Mouse (Mus musculus) cerebellum, adult 2 months (tissue): ENCODE data around the gene Prm1. TPM values are rescaled to one million over a fixed set of nuclear protein-coding genes. Genes with fewer than 3 reads are reported as not detected.

ENCODE experiments used
- DNase-seq, 2 experiments: peaks; one replicate each; pipeline ENCODE4 v3.0.0; 2021
- H3K27ac ChIP-seq: fragments of 200-500 bp; 2 replicates; pipeline ENCODE4 v1.5.1; 2012; ENCODE audit warnings: low read length, control low read depth, inconsistent platforms; ENCODE audit not compliant: insufficient read depth
- H3K27me3 ChIP-seq: fragments of 200-500 bp; 2 replicates; pipeline ENCODE4 v1.6.1; 2012; ENCODE audit warnings: inconsistent platforms, mild to moderate bottlenecking, low read length, moderate library complexity; ENCODE audit not compliant: control insufficient read depth, insufficient read depth
- H3K4me1 ChIP-seq: fragments of 200-500 bp; 2 replicates; pipeline ENCODE4 v1.6.1; 2011; ENCODE audit warnings: low read length; ENCODE audit not compliant: control insufficient read depth, insufficient read depth
- H3K4me3 ChIP-seq: fragments of 200-500 bp; replicated peaks from 2 replicates; pipeline ENCODE3; 2011; ENCODE audit warnings: mild to moderate bottlenecking, low read depth, low read length, control low read depth; ENCODE audit not compliant: insufficient read depth
- CTCF ChIP-seq: fragments of 200-500 bp; IDR thresholded peaks from 2 replicates; pipeline ENCODE4 v1.5.1; 2011; ENCODE audit warnings: low read depth, mild to moderate bottlenecking, control low read depth, low read length, moderate library complexity, borderline replicate concordance; ENCODE audit not compliant: insufficient read depth
- POLR2A ChIP-seq: fragments of 200-500 bp; IDR thresholded peaks from 2 replicates; pipeline ENCODE4 v1.6.1; 2011; ENCODE audit warnings: low read length, control low read depth, borderline replicate concordance; ENCODE audit not compliant: insufficient read depth
- WGBS: fragments of 180-500 bp; shearing (Covaris S2); methylation state at CpG from one replicate; pipeline ENCODE4 v1.1.7; 2018; 5-methylcytosine and 5-hydroxymethylcytosine counted together
- polyA plus RNA-seq: library from polyadenylated mRNA; depleted of rRNA; stranded (reverse); fragments of >200 nt; gene quantifications from 2 replicates; pipeline ENCODE4 v1.2.3, GENCODE M21; 2012; rRNA removed

Prm1 gene
- polyA plus RNA-seq, 1 experiment, result not detected

GRCm38 (mm10) chr16:10749824-10750223 is 55.8 kb downstream of the Prm1 start:
- Histone ChIP-seq H3K4me3 (no peak overlapping the region), H3K27ac (no peak overlapping the region), H3K4me1 (peaks cover 10% of the 10 kb centered on the region), H3K27me3 (no peaks in the 10 kb centered on the region)
- DNase-seq, result peak; percentile 80 to 83
- 11% methylated on average over 7 of the region's 7 CpGs for WGBS
- no peak for TF ChIP-seq POLR2A
- no peak for TF ChIP-seq CTCF

GRCm38 (mm10) chr16:10749226-10749625 is 56.4 kb downstream of the Prm1 start:
- Histone ChIP-seq H3K27me3 (no peaks in the 10 kb centered on the region), H3K4me3 (no peak overlapping the region), H3K4me1 (peaks cover 10% of the 10 kb centered on the region), H3K27ac (no peak overlapping the region)
- TF ChIP-seq POLR2A (no peak), CTCF (no peak)
- WGBS, result 80% methylated on average over 7 of the region's 7 CpGs
- DNase-seq, result peak in 1 of 2 experiments; percentile 18

Other genes starting within 250 kb of the Prm1 start
- 1.1 and 1.3 TPM in 2 replicates for gene Socs1, start 20.3 kb downstream of the Prm1 start, polyA plus RNA-seq
- not detected in 2 replicates for gene Tnp2, start 17.2 kb downstream of the Prm1 start, polyA plus RNA-seq
- gene Prm3, start 14.9 kb downstream of the Prm1 start, polyA plus RNA-seq, result not detected in 2 replicates
- not detected in 2 replicates for gene Prm2, start 9.7 kb downstream of the Prm1 start, polyA plus RNA-seq
- gene Gm11172, start 7.1 kb upstream of the Prm1 start, polyA plus RNA-seq, result not detected in 2 replicates
- 0.52 and 0.74 TPM in 2 replicates for gene Rmi2, start 29.2 kb upstream of the Prm1 start, polyA plus RNA-seq